Mouse (Mus musculus) embryonic facial prominence, embryonic 15.5 days (tissue): ENCODE results near the gene Csnk1d. TPM values are rescaled to one million over a fixed set of nuclear protein-coding genes. Genes with fewer than 3 reads are reported as not detected.

Source experiments
- ATAC-seq: fragments of 200-750 bp; cut with Nextera tagmentation; 2 replicates; pipeline ENCODE4 v1.8.0; 2017; ENCODE audit warnings: low read depth, moderate TSS enrichment; ENCODE audit not compliant: insufficient number of reproducible peaks, low FRiP score, low TSS enrichment
- H3K27ac ChIP-seq: fragments of 300-500 bp; sonication (generic); replicated peaks from 2 replicates; pipeline ENCODE4 v1.5.1; 2015; ENCODE audit warnings: mild to moderate bottlenecking, inconsistent platforms
- H3K27me3 ChIP-seq: fragments of 300-500 bp; sonication (generic); 2 replicates; pipeline ENCODE4 v1.6.1; 2015; ENCODE audit warnings: inconsistent platforms
- H3K36me3 ChIP-seq: fragments of 300-500 bp; sonication (generic); 2 replicates; pipeline ENCODE4 v1.6.1; 2015; ENCODE audit warnings: mild to moderate bottlenecking, inconsistent platforms
- H3K4me1 ChIP-seq: fragments of 300-500 bp; sonication (generic); 2 replicates; pipeline ENCODE4 v1.6.1; 2015; ENCODE audit warnings: inconsistent platforms
- H3K4me2 ChIP-seq: fragments of 300-500 bp; sonication (generic); replicated peaks from 2 replicates; pipeline ENCODE4 v1.6.1; 2015; ENCODE audit warnings: mild to moderate bottlenecking, inconsistent platforms
- H3K4me3 ChIP-seq: fragments of 300-500 bp; sonication (generic); replicated peaks from 2 replicates; pipeline ENCODE4 v1.5.1; 2015; ENCODE audit warnings: mild to moderate bottlenecking, inconsistent platforms
- H3K9ac ChIP-seq: fragments of 300-500 bp; sonication (generic); 2 replicates; pipeline ENCODE4 v1.6.1; 2015; ENCODE audit warnings: inconsistent platforms
- H3K9me3 ChIP-seq: fragments of 300-500 bp; sonication (generic); replicated peaks from 2 replicates; pipeline ENCODE4 v1.6.1; 2016; ENCODE audit warnings: inconsistent platforms
- WGBS: fragments of 180-500 bp; shearing (Covaris S2); methylation state at CpG from one replicate; pipeline ENCODE4 v1.1.7; 2015; 5-methylcytosine and 5-hydroxymethylcytosine counted together
- polyA plus RNA-seq: library from polyadenylated mRNA; unstranded; fragments of >200 nt; fragmentation: Nextera tagmentation; extraction: Ambion mirVana; gene quantifications from 2 replicates; pipeline ENCODE4 v1.2.1, GENCODE M21; 2015

Gene Csnk1d
- polyA plus RNA-seq, 1 experiment from 2014 or later, result 125 TPM

- H3K4me3 ChIP-seq, result no peak overlapping the region
- 86% methylated on average over 3 of the region's 3 CpGs for WGBS
- ATAC-seq, result no peak
- H3K4me2 ChIP-seq, result no peak overlapping the region
- no peak overlapping the region for H3K27ac ChIP-seq
- H3K9me3 ChIP-seq, result no peaks in the 10 kb centered on the region
- no peaks in the 10 kb centered on the region for H3K27me3 ChIP-seq
- H3K4me1 ChIP-seq, result peaks cover 34% of the 10 kb centered on the region
- H3K36me3 ChIP-seq, result peaks cover 29% of the 10 kb centered on the region
- H3K9ac ChIP-seq, result no peak overlapping the region
These were observed 3.5 kb downstream of the Csnk1d start for GRCm38 (mm10) chr11:120987608-120988007.

GRCm38 (mm10) chr11:120984448-120985330, 6.4 kb downstream of the Csnk1d start:
- H3K4me2 ChIP-seq, result no peak overlapping the region
- 70% methylated on average over 4 of the region's 4 CpGs for WGBS
- H3K9ac ChIP-seq, result no peak overlapping the region
- H3K36me3 ChIP-seq, result peaks cover 55% of the 10 kb centered on the region
- no peak overlapping the region for H3K4me3 ChIP-seq
- peaks cover 20% of the 10 kb centered on the region for H3K4me1 ChIP-seq
- H3K9me3 ChIP-seq, result no peaks in the 10 kb centered on the region
- ATAC-seq, result no peak
- no peaks in the 10 kb centered on the region for H3K27me3 ChIP-seq
- H3K27ac ChIP-seq, result no peak overlapping the region

GRCm38 (mm10) chr11:120982459-120982858, 8.7 kb downstream of the Csnk1d start:
- no peak overlapping the region for H3K4me3 ChIP-seq
- H3K36me3 ChIP-seq, result peaks cover 69% of the 10 kb centered on the region
- no peak overlapping the region for H3K27ac ChIP-seq
- no peaks in the 10 kb centered on the region for H3K27me3 ChIP-seq
- H3K4me1 ChIP-seq, result no peaks in the 10 kb centered on the region
- ATAC-seq, result no peak
- H3K4me2 ChIP-seq, result no peak overlapping the region
- H3K9me3 ChIP-seq, result no peaks in the 10 kb centered on the region
- no peak overlapping the region for H3K9ac ChIP-seq

DNA sequence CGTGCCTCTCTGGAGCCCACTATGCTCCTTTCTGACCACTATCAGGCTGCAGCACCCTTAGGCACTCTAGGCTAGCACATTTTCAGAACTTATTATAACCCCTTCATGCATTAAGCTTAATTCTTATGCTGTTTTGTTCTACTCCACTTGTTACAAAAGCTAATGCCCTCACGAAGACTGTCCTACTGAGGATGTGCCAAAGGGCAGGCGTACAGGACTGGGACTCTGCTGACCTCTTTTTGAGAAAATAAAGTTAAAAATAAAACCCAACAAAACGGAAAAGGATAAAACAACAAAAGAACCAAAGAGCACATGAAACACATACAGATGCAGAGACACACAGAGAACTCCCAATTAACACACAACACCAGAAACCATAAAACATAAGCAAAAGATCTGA, 9.5 kb downstream of the Csnk1d start:
- no peak overlapping the region for H3K27ac ChIP-seq
- H3K4me2 ChIP-seq, result no peak overlapping the region
- no peak overlapping the region for H3K4me3 ChIP-seq
- WGBS, result 84% methylated on average over 4 of the region's 4 CpGs
- no peaks in the 10 kb centered on the region for H3K9me3 ChIP-seq
- no peak for ATAC-seq
- no peak overlapping the region for H3K9ac ChIP-seq
- no peaks in the 10 kb centered on the region for H3K4me1 ChIP-seq
- peaks cover 72% of the 10 kb centered on the region for H3K36me3 ChIP-seq
- H3K27me3 ChIP-seq, result no peaks in the 10 kb centered on the region

DNA sequence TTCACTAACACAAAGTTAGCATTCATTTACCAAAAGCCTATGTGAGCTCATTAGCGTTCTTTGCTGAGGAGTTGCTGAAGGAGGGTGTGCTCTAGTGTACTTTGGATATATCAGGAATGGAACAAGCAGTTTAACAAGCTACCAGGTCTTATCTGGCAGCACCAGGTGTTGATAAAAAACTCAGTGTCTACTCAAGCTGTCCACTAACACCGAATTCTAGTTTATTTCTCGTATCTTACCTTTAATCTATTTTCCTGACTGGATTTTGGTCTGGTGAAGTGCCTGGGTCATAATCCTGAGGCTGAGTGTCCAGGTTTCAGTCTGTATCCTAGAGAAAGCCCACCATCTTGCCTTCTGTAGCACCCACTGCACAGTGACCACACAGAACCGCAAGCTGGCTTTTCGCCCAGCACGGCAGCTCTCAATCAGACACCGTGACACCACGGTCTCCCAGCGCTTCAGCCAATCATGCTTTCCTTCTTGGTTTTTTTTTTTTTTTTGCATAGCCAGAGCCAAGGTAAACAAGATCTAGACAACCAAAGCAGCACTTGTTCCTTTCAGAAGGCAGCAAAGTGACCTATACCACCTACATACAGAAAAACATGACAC, 10.6 kb downstream of the Csnk1d start:
- WGBS, result 77% methylated on average over 9 of the region's 9 CpGs
- no peaks in the 10 kb centered on the region for H3K4me1 ChIP-seq
- ATAC-seq, result no peak
- H3K9me3 ChIP-seq, result no peaks in the 10 kb centered on the region
- H3K9ac ChIP-seq, result no peak overlapping the region
- no peak overlapping the region for H3K4me3 ChIP-seq
- H3K4me2 ChIP-seq, result no peak overlapping the region
- no peaks in the 10 kb centered on the region for H3K27me3 ChIP-seq
- peaks cover 73% of the 10 kb centered on the region for H3K36me3 ChIP-seq
- H3K27ac ChIP-seq, result no peak overlapping the region

DNA sequence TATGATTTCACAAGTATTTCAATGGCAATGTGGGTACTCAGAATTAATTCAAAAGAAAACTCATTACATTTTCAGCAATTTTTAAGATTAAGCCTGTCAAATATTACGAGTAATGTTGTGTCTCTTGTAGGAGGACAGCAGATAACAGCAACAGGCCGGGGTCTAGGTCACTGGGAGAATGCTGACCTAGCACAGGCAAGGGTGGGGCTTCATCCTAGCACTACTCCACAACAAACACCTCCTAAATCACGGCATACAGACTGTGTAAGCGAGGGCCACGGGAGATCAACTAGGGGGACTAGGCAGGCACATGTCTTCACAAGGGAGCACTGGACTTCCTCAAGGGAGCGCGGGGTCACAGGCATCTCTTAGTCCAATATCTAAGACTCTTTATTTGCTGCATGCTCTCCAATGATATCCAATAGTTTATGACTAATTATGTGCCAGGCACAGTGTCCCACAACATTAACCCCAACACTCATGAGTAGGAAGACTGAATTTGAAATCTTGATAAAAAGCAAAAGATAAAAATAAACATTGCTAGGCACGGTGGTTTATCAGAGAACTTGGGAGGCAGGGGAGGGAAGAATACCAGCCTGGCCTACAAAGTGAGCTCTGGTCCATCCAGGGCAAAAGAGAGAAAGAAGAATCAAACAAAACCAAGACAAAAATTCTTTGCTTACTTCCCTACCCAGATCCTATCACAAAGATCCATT, 11.3 kb downstream of the Csnk1d start:
- Histone ChIP-seq H3K36me3 (peaks cover 78% of the 10 kb centered on the region), H3K4me3 (no peak overlapping the region), H3K27me3 (no peaks in the 10 kb centered on the region), H3K9ac (no peak overlapping the region), H3K9me3 (no peaks in the 10 kb centered on the region), H3K4me1 (no peaks in the 10 kb centered on the region), H3K4me2 (no peak overlapping the region), H3K27ac (no peak overlapping the region)
- ATAC-seq, result no peak
- WGBS, result 86% methylated on average over 8 of the region's 8 CpGs

- WGBS, result 80% methylated on average over 6 of the region's 6 CpGs
- ATAC-seq, result no peak
These were observed 17.8 kb downstream of the Csnk1d start for GRCm38 (mm10) chr11:120973318-120973717.

DNA sequence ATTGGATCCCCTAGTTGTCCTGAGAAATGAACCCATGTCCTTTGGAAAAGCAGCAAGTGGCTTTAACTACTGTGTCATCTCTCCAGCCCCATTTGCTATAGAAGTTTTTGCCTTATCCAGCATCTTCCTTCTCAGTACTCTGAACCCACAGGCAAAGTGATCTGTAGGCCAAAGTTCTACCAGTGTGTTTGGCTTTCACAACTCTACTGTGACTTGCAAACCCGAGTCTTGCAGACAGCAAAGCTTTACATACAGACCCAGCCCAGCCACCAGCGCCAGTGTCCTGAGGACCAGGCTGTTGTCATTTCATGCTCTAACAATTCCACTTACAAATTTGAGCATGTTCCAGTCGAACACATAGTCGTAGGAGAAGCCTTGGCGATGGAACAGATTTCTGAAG, 19.9 kb downstream of the Csnk1d start:
- H3K9me3 ChIP-seq, result no peaks in the 10 kb centered on the region
- H3K36me3 ChIP-seq, result peaks cover 94% of the 10 kb centered on the region
- 90% methylated on average over 5 of the region's 5 CpGs for WGBS

More at GRCm38 (mm10) chr11:120973318-120973717, 17.8 kb downstream of the Csnk1d start:
- Histone ChIP-seq H3K27me3 (no peaks in the 10 kb centered on the region), H3K4me3 (no peak overlapping the region), H3K27ac (no peak overlapping the region), H3K4me1 (no peaks in the 10 kb centered on the region), H3K4me2 (no peak overlapping the region), H3K36me3 (peaks cover 93% of the 10 kb centered on the region), H3K9me3 (no peaks in the 10 kb centered on the region), H3K9ac (no peak overlapping the region)

DNA sequence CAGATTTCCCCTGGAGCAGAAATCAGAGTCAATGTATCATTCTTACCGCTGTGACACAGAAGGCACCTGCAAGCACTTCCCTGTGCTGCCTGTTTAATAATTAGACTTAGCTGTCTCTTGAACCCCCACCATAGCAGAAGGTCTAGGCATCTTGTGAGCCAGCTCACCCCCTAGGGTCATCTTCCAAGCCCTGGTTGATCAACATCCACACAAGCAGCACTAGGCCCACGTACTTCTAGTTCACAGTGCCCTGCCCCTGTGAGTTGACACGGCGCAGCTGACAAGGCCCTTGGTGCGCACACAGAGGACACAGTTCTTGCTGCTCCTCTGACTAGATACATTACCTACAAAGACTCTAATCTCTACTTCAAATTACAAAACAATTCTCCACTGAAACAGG, 21.4 kb downstream of the Csnk1d start:
- no peak for ATAC-seq
- no peak overlapping the region for H3K27ac ChIP-seq
- 0 out of 2 replicates have a peak, but pooled peaks cover under 1% of the 10 kb centered on the region for H3K4me1 ChIP-seq
- 88% methylated on average over 5 of the region's 5 CpGs for WGBS
- no peak overlapping the region for H3K4me3 ChIP-seq
- H3K36me3 ChIP-seq, result peaks cover 95% of the 10 kb centered on the region
- no peak overlapping the region for H3K9ac ChIP-seq
- no peaks in the 10 kb centered on the region for H3K27me3 ChIP-seq
- H3K4me2 ChIP-seq, result no peak overlapping the region
- H3K9me3 ChIP-seq, result no peaks in the 10 kb centered on the region

More for the DNA sequence above, 19.9 kb downstream of the Csnk1d start:
- no peak overlapping the region for H3K9ac ChIP-seq
- no peak overlapping the region for H3K4me2 ChIP-seq
- H3K4me3 ChIP-seq, result no peak overlapping the region
- no peak overlapping the region for H3K27ac ChIP-seq
- H3K27me3 ChIP-seq, result no peaks in the 10 kb centered on the region
- H3K4me1 ChIP-seq, result no peaks in the 10 kb centered on the region
- ATAC-seq, result no peak

GRCm38 (mm10) chr11:120965587-120965986, 25.5 kb downstream of the Csnk1d start:
- Histone ChIP-seq H3K36me3 (peaks cover 93% of the 10 kb centered on the region), H3K9me3 (no peaks in the 10 kb centered on the region), H3K4me2 (no peak overlapping the region), H3K9ac (no peak overlapping the region), H3K27me3 (no peaks in the 10 kb centered on the region), H3K4me1 (0 out of 2 replicates have a peak, but pooled peaks cover 3% of the 10 kb centered on the region), H3K4me3 (no peak overlapping the region), H3K27ac (no peak overlapping the region)
- WGBS, result 72% methylated on average over 4 of the region's 4 CpGs
- no peak for ATAC-seq
